Mouse (Mus musculus) liver, embryonic 14.5 days (tissue): Measurements from ENCODE around the gene Rasa2. TPM values are rescaled to one million over a fixed set of nuclear protein-coding genes. Genes with fewer than 3 reads are reported as not detected.

Experiments
- ATAC-seq: fragments of 200-750 bp; cut with Nextera tagmentation; 2 replicates; pipeline ENCODE4 v1.8.0; 2017; ENCODE audit warnings: moderate number of reproducible peaks, mild to moderate bottlenecking, moderate library complexity; ENCODE audit not compliant: insufficient read depth
- DNase-seq, 3 experiments: peaks; one replicate each; pipeline ENCODE4 v3.0.0-alpha.2; 2012 to 2013; ENCODE audit warnings: low read depth in 3 of 3, low spot score in 3 of 3
- H3K27ac ChIP-seq: fragments of 300-500 bp; sonication (generic); 2 replicates; pipeline ENCODE4 v1.5.1; 2014; ENCODE audit warnings: moderate library complexity, mild to moderate bottlenecking, control low read depth, inconsistent platforms
- H3K27me3 ChIP-seq: fragments of 300-500 bp; sonication (generic); 2 replicates; pipeline ENCODE4 v1.6.1; 2014; ENCODE audit warnings: mild to moderate bottlenecking, low read length, moderate library complexity; ENCODE audit not compliant: control insufficient read depth, insufficient read depth
- H3K36me3 ChIP-seq: fragments of 300-500 bp; sonication (generic); replicated peaks from 2 replicates; pipeline ENCODE4 v1.6.1; 2014; ENCODE audit warnings: low read depth; ENCODE audit not compliant: control insufficient read depth, insufficient read depth
- H3K4me1 ChIP-seq, 2 experiments: fragments of 200-500 bp in 1 of 2; fragments of 300-500 bp in 1 of 2; sonication (generic) in 1 of 2; replicated peaks; 2 replicates each; pipeline ENCODE4 v1.6.1; 2012 to 2014; ENCODE audit warnings: antibody characterized with exemption in 1 of 2, inconsistent platforms in 1 of 2, low read length in 1 of 2; ENCODE audit not compliant: control insufficient read depth in 2 of 2, insufficient read depth in 2 of 2
- H3K4me2 ChIP-seq: fragments of 300-500 bp; sonication (generic); 2 replicates; pipeline ENCODE4 v1.6.1; 2014; ENCODE audit warnings: low read depth, mild to moderate bottlenecking, control low read depth, moderate library complexity
- H3K4me3 ChIP-seq, 2 experiments: fragments of 200-500 bp in 1 of 2; fragments of 300-500 bp in 1 of 2; sonication (generic) in 1 of 2; 2 replicates each; pipeline ENCODE4 v1.5.1; 2012 to 2014; ENCODE audit warnings: low read depth in 2 of 2, low read length in 2 of 2, mild to moderate bottlenecking in 2 of 2, control low read depth in 1 of 2, inconsistent platforms in 1 of 2, moderate library complexity in 1 of 2; ENCODE audit not compliant: insufficient read depth in 1 of 2
- H3K9ac ChIP-seq: fragments of 300-500 bp; sonication (generic); replicated peaks from 2 replicates; pipeline ENCODE4 v1.6.1; 2014; ENCODE audit warnings: mild to moderate bottlenecking, control low read depth, moderate library complexity
- H3K9me3 ChIP-seq: fragments of 300-500 bp; sonication (generic); 2 replicates; pipeline ENCODE4 v1.6.1; 2016; ENCODE audit warnings: low read length, mixed read lengths; ENCODE audit not compliant: control insufficient read depth
- CTCF ChIP-seq: IDR thresholded peaks from 2 replicates; pipeline ENCODE4 v1.5.1; 2016; ENCODE audit warnings: antibody characterized with exemption, low read depth, control low read depth
- EP300 ChIP-seq: IDR thresholded peaks from 2 replicates; pipeline ENCODE4 v1.6.1; 2016; ENCODE audit warnings: antibody characterized with exemption, low read depth
- WGBS: fragments of 180-500 bp; shearing (Covaris S2); extraction: QIAGEN DNeasy Blood & Tissue Kit; methylation state at CpG from one replicate; pipeline ENCODE4 v1.1.7; 2014; ENCODE audit not compliant: insufficient replicate concordance; 5-methylcytosine and 5-hydroxymethylcytosine counted together
- polyA plus RNA-seq, 2 experiments: library from polyadenylated mRNA; depleted of rRNA in 1 of 2; stranded (reverse) in 1 of 2; unstranded in 1 of 2; fragments of >200 nt; fragmentation: Nextera tagmentation in 1 of 2; extraction: Ambion mirVana in 1 of 2; gene quantifications; 2 replicates each; pipeline versions ENCODE4 v1.2.1 to v1.2.3; 2012 to 2014

Rasa2 gene
- polyA plus RNA-seq, 2 experiments, result 0.84 to 2.3 TPM

DNA sequence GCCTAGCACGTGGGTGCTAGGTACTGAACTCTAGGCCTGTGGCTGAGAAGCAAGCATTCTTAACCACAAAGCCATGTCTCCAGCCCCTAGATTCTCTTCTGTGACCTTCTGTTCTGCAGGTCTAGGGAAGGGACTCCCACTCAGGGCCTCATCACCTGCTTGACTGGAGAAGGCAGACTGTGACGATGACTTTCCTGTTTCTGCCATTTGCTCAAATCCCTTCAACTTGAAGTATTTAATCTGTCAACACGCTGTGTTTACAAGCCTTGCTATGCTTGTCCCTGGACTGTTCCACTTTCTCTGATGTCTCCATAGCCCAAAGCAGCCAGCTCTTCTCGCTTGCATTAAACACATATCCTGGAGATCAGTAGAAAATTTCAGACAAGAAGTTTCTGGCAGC lies 98.9 kb downstream of the Rasa2 start:
- peaks cover 0 to 7% of the 10 kb centered on the region in 2 experiments; a peak in 2 of 4 replicates for H3K4me1 ChIP-seq
- H3K9ac ChIP-seq, result no peak overlapping the region
- ATAC-seq (no peak), DNase-seq (no peak)
- H3K27me3 ChIP-seq, result no peaks in the 10 kb centered on the region
- no peaks in the 10 kb centered on the region for H3K9me3 ChIP-seq
- H3K4me2 ChIP-seq, result no peak overlapping the region
- H3K4me3 ChIP-seq, result no peak overlapping the region
- H3K36me3 ChIP-seq, result no peaks in the 10 kb centered on the region
- H3K27ac ChIP-seq, result no peak overlapping the region
- no peak for TF ChIP-seq EP300
- TF ChIP-seq CTCF, result no peak
- 56% methylated on average over 4 of the region's 4 CpGs for WGBS

DNA sequence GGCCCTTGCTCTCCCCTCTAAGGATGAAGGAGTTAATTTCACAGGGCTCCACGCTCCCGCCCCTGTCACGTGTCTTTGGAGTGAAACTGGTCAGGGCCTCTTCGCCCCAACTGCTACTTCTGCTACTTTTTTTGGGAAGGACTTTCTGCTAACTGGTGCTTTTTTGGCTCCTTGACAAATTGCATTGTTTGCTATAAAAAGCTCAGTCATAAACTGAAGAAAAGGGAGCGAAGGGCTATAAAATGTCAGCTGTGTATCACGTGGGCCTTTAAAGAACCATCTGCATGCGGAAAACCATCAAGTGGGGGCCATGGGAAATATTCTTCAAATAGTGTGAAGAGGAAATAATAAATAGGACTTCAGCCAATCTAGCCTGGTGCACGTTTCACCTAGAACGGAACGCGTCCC lies 100.7 kb downstream of the Rasa2 start:
- DNase-seq (no peak), ATAC-seq (no peak)
- no peak for TF ChIP-seq CTCF
- TF ChIP-seq EP300, result no peak
- H3K27ac ChIP-seq, result no peak overlapping the region
- 59% methylated on average over 11 of the region's 11 CpGs for WGBS
- H3K9ac ChIP-seq, result no peak overlapping the region
- H3K36me3 ChIP-seq, result no peaks in the 10 kb centered on the region
- H3K4me2 ChIP-seq, result no peak overlapping the region
- no peaks in the 10 kb centered on the region for H3K9me3 ChIP-seq
- H3K4me3 ChIP-seq, result no peak overlapping the region
- H3K4me1 ChIP-seq, result no peaks in the 10 kb centered on the region; a peak in 1 of 4 replicates
- no peaks in the 10 kb centered on the region for H3K27me3 ChIP-seq

DNA sequence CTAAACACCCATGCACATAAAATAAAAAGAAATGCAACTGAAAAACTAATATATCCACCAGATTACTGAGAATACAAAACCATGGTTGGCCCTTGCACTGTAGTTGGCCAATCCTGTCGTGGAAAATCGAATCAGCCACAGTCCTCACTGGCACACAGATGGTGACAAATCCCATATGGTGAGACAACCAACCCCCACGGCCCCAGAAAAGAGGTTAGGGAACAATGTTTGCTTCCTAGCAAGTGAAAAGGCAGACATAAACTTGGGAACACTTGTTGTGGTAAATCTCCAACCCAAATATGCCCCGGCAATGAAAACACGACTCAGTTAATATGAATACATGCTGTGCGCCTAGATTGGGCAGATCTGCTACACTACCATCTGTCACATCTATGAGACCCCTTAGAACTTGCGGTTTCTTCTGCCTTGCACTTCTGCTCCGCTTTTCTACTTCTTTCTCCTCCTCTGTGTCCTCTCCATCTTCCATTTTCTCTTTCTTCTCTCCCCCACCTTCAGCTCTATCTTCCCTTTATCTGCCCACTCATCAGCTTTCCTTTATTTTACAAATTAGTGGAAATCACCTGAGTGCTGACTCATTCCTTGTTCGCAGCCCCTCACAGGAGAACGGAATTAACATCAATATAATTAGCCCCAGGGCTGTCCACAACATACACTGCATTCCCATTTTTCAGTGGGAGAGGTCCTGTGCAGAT lies 101.3 kb downstream of the Rasa2 start:
- Histone ChIP-seq H3K9ac (no peak overlapping the region), H3K4me1 (no peaks in the 10 kb centered on the region), H3K4me3 (no peak overlapping the region), H3K4me2 (no peak overlapping the region), H3K27me3 (no peaks in the 10 kb centered on the region), H3K27ac (no peak overlapping the region), H3K9me3 (no peaks in the 10 kb centered on the region), H3K36me3 (no peaks in the 10 kb centered on the region)
- no peak for DNase-seq
- ATAC-seq, result no peak
- TF ChIP-seq CTCF (no peak), EP300 (no peak)
- WGBS, result 64% methylated on average over 10 of the region's 10 CpGs

- ATAC-seq, result no peak
- Histone ChIP-seq H3K27me3 (no peaks in the 10 kb centered on the region), H3K9me3 (no peaks in the 10 kb centered on the region), H3K9ac (no peak overlapping the region), H3K4me2 (no peak overlapping the region), H3K4me3 (no peak overlapping the region), H3K4me1 (0 out of 4 replicates have a peak, but pooled peaks cover 0 to 6% of the 10 kb centered on the region in 2 experiments), H3K27ac (no peak overlapping the region), H3K36me3 (no peaks in the 10 kb centered on the region)
- TF ChIP-seq CTCF (no peak), EP300 (no peak)
- WGBS, result 44% methylated on average over 4 of the region's 4 CpGs
- no peak for DNase-seq
Observed at GRCm38 (mm10) chr9:96526011-96526410, 105.4 kb downstream of the Rasa2 start.

DNA sequence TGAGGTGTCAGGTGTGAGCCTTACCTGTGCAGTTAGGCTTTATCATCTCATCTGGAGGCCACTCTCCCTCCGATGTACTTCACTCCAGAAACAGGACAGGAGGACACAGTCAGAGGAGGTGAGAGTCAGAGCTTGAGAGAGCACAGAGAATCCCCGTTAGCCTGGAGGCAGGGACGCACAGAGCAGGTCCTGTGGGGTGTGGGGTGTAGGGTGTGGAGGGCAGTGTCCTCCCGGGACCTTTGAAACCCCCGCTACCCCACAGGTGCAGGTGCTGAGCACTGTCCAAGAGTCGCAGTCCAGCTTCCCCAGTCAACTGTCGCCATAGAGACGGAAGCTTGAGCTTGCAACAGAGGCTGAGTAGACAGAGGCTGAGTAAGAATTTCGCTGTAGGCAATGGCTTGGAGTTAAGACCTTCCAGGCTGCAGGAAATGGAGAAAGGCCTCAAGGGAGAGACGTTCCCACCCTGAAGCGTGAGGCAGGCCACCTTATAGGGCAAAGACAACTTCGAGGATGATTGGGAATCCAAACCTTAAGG lies 106.4 kb downstream of the Rasa2 start, which contains the start of gene Gm28729:
TSS of gene Gm28729 (minus strand) at position 293 of the 535 bp plus-strand sequence.
- H3K27ac ChIP-seq, result no peak within 1 kb of the TSS
- H3K9ac ChIP-seq, result no peak within 1 kb of the TSS
- WGBS, result 44% methylated on average over 12 of the region's 12 CpGs
- H3K36me3 ChIP-seq, result no peaks in the 10 kb centered on the region
- H3K4me2 ChIP-seq, result no peak within 1 kb of the TSS
- TF ChIP-seq CTCF, result no peak
- no peak for TF ChIP-seq EP300
- no peaks in the 10 kb centered on the region for H3K27me3 ChIP-seq
- DNase-seq (no peak), ATAC-seq (peak; percentile 35; the same call in 1 of the 2 replicates)
- H3K4me3 ChIP-seq, result no peak within 1 kb of the TSS
- no peaks in the 10 kb centered on the region for H3K9me3 ChIP-seq
- H3K4me1 ChIP-seq, result 0 out of 4 replicates have a peak, but pooled peaks cover 0 to 6% of the 10 kb centered on the region in 2 experiments
